Mouse (Mus musculus): Measurements from ENCODE around the gene Smtn. TPM values are rescaled to one million over a fixed set of nuclear protein-coding genes. Genes with fewer than 3 reads are reported as not detected.

Smtn gene
- polyA plus RNA-seq, 1 experiment from 2014 or later: 18.2 TPM

- H3K27me3 ChIP-seq (replicated peaks): peaks cover 51% of the 10 kb centered on the region
- no peak for ATAC-seq
- H3K9ac ChIP-seq: no peak overlapping the region
- no peak overlapping the region for H3K27ac ChIP-seq
- peaks cover 38% of the 10 kb centered on the region for H3K4me1 ChIP-seq
- WGBS (ENCODE audit: insufficient replicate concordance): 71% methylated on average over 4 of the region's 4 CpGs
- H3K36me3 ChIP-seq: peaks cover 9% of the 10 kb centered on the region; the same call in 1 of the 2 replicates
- H3K9me3 ChIP-seq (replicated peaks): no peaks in the 10 kb centered on the region
- H3K4me3 ChIP-seq: no peak overlapping the region
- peak overlapping the region; percentile 79; the same call in 1 of the 2 replicates for H3K4me2 ChIP-seq
Measured at GRCm38 (mm10) chr11:3515637-3516036, 24.8 kb downstream of the Smtn start.

- WGBS (ENCODE audit: insufficient replicate concordance): 15% methylated on average over 4 of the region's 4 CpGs
- H3K9ac ChIP-seq: peak overlapping the region; percentile 46; the same call in 1 of the 2 replicates
- no peak overlapping the region for H3K27ac ChIP-seq
- H3K4me1 ChIP-seq: peaks cover 40% of the 10 kb centered on the region
- peaks cover 51% of the 10 kb centered on the region for H3K27me3 ChIP-seq (replicated peaks)
- H3K4me2 ChIP-seq: peak overlapping the region; percentile 79
- H3K4me3 ChIP-seq: peak overlapping the region; percentile 56
- no peaks in the 10 kb centered on the region for H3K9me3 ChIP-seq (replicated peaks)
- no peak for ATAC-seq
- H3K36me3 ChIP-seq: peaks cover 5% of the 10 kb centered on the region; the same call in 1 of the 2 replicates
Measured at GRCm38 (mm10) chr11:3515216-3515615, 25.2 kb downstream of the Smtn start.

- WGBS (ENCODE audit: insufficient replicate concordance): under 1% methylated on average over 26 of the region's 26 CpGs
- peak within 1 kb of the TSS; percentile 46 for H3K9ac ChIP-seq
- peaks cover 51% of the 10 kb centered on the region for H3K27me3 ChIP-seq (replicated peaks)
- peak; percentile 74 for ATAC-seq
- H3K27ac ChIP-seq: no peak within 1 kb of the TSS
- H3K9me3 ChIP-seq (replicated peaks): no peaks in the 10 kb centered on the region
- H3K36me3 ChIP-seq: no peaks in the 10 kb centered on the region
- H3K4me1 ChIP-seq: peaks cover 47% of the 10 kb centered on the region
- H3K4me2 ChIP-seq: peak within 1 kb of the TSS; percentile 79
- peak within 1 kb of the TSS; percentile 56 for H3K4me3 ChIP-seq
Measured at GRCm38 (mm10) chr11:3514529-3515054, 25.8 kb downstream of the Smtn start, which contains the start of gene Selenom. Gene Selenom, plus strand, starts transcription at chr11:3514684.

- Histone ChIP-seq H3K27ac (no peak overlapping the region), H3K4me3 (no peak overlapping the region), H3K4me2 (no peak overlapping the region), H3K9ac (no peak overlapping the region), H3K36me3 (no peaks in the 10 kb centered on the region), H3K9me3 (replicated peaks) (no peaks in the 10 kb centered on the region), H3K27me3 (replicated peaks) (peaks cover 38% of the 10 kb centered on the region), H3K4me1 (peaks cover 51% of the 10 kb centered on the region)
- WGBS (ENCODE audit: insufficient replicate concordance): 79% methylated on average over 6 of the region's 6 CpGs
- ATAC-seq: no peak
Measured at GRCm38 (mm10) chr11:3513291-3513690, 27.1 kb downstream of the Smtn start.

GRCm38 (mm10) chr11:3510321-3510720 is 30.1 kb downstream of the Smtn start:
- Histone ChIP-seq H3K27ac (no peak overlapping the region), H3K4me3 (no peak overlapping the region), H3K9me3 (replicated peaks) (no peaks in the 10 kb centered on the region), H3K4me2 (0 out of 2 replicates have a peak overlapping the region, but pooled peaks have one; percentile 7), H3K36me3 (no peaks in the 10 kb centered on the region), H3K4me1 (peaks cover 36% of the 10 kb centered on the region), H3K27me3 (replicated peaks) (peaks cover 22% of the 10 kb centered on the region), H3K9ac (no peak overlapping the region)
- no peak for ATAC-seq
- WGBS (ENCODE audit: insufficient replicate concordance): 13% methylated on average over 2 of the region's 2 CpGs

GRCm38 (mm10) chr11:3509181-3510085 is 31.0 kb downstream of the Smtn start:
- H3K27ac ChIP-seq: no peak overlapping the region
- peaks cover 28% of the 10 kb centered on the region for H3K4me1 ChIP-seq
- H3K4me3 ChIP-seq: no peak overlapping the region
- no peak overlapping the region for H3K4me2 ChIP-seq
- peaks cover 20% of the 10 kb centered on the region; the same call in 1 of the 2 replicates for H3K27me3 ChIP-seq (replicated peaks)
- WGBS (ENCODE audit: insufficient replicate concordance): 52% methylated on average over 8 of the region's 8 CpGs
- ATAC-seq: no peak
- no peaks in the 10 kb centered on the region for H3K36me3 ChIP-seq
- H3K9ac ChIP-seq: no peak overlapping the region
- H3K9me3 ChIP-seq (replicated peaks): no peaks in the 10 kb centered on the region

- Histone ChIP-seq H3K4me2 (peak overlapping the region; percentile 0; the same call in 1 of the 2 replicates), H3K4me1 (peaks cover 24% of the 10 kb centered on the region), H3K27me3 (replicated peaks) (peaks cover 25% of the 10 kb centered on the region; the same call in 1 of the 2 replicates), H3K9ac (no peak overlapping the region), H3K9me3 (replicated peaks) (no peaks in the 10 kb centered on the region), H3K4me3 (no peak overlapping the region), H3K27ac (no peak overlapping the region), H3K36me3 (no peaks in the 10 kb centered on the region)
- WGBS (ENCODE audit: insufficient replicate concordance): 9% methylated on average over 7 of the region's 7 CpGs
- no peak for ATAC-seq
Measured at GRCm38 (mm10) chr11:3508226-3508625, 32.2 kb downstream of the Smtn start.

- H3K36me3 ChIP-seq: no peaks in the 10 kb centered on the region
- no peak overlapping the region for H3K9ac ChIP-seq
- no peak for ATAC-seq
- H3K4me1 ChIP-seq: peaks cover 7% of the 10 kb centered on the region; the same call in 1 of the 2 replicates
- peaks cover 50% of the 10 kb centered on the region for H3K27me3 ChIP-seq (replicated peaks)
- no peak overlapping the region for H3K27ac ChIP-seq
- H3K4me2 ChIP-seq: no peak overlapping the region
- no peak overlapping the region for H3K4me3 ChIP-seq
- WGBS (ENCODE audit: insufficient replicate concordance): 49% methylated on average over 11 of the region's 11 CpGs
- H3K9me3 ChIP-seq (replicated peaks): no peaks in the 10 kb centered on the region
Measured at GRCm38 (mm10) chr11:3503755-3504693, 36.4 kb downstream of the Smtn start.

- no peak for ATAC-seq
- H3K4me3 ChIP-seq: no peak overlapping the region
- WGBS (ENCODE audit: insufficient replicate concordance): 68% methylated on average over 18 of the region's 18 CpGs
- peaks cover 50% of the 10 kb centered on the region for H3K27me3 ChIP-seq (replicated peaks)
- H3K27ac ChIP-seq: no peak overlapping the region
- no peak overlapping the region for H3K4me2 ChIP-seq
- H3K9ac ChIP-seq: no peak overlapping the region
- no peaks in the 10 kb centered on the region for H3K9me3 ChIP-seq (replicated peaks)
- no peaks in the 10 kb centered on the region for H3K4me1 ChIP-seq
- H3K36me3 ChIP-seq: no peaks in the 10 kb centered on the region
Measured at GRCm38 (mm10) chr11:3502459-3503072, 37.8 kb downstream of the Smtn start.

GRCm38 (mm10) chr11:3502057-3502456 is 38.4 kb downstream of the Smtn start:
- H3K4me2 ChIP-seq: no peak overlapping the region
- H3K27me3 ChIP-seq (replicated peaks): peaks cover 48% of the 10 kb centered on the region
- no peaks in the 10 kb centered on the region for H3K9me3 ChIP-seq (replicated peaks)
- no peak overlapping the region for H3K9ac ChIP-seq
- WGBS (ENCODE audit: insufficient replicate concordance): 57% methylated on average over 17 of the region's 17 CpGs
- H3K27ac ChIP-seq: no peak overlapping the region
- no peak for ATAC-seq
- no peaks in the 10 kb centered on the region for H3K4me1 ChIP-seq
- H3K36me3 ChIP-seq: no peaks in the 10 kb centered on the region
- no peak overlapping the region for H3K4me3 ChIP-seq

GRCm38 (mm10) chr11:3497296-3497695 is 43.1 kb downstream of the Smtn start:
- Histone ChIP-seq H3K36me3 (no peaks in the 10 kb centered on the region), H3K9me3 (replicated peaks) (no peaks in the 10 kb centered on the region), H3K4me1 (0 out of 2 replicates have a peak, but pooled peaks cover under 1% of the 10 kb centered on the region), H3K4me3 (no peak overlapping the region), H3K4me2 (no peak overlapping the region), H3K9ac (no peak overlapping the region), H3K27me3 (replicated peaks) (peaks cover 17% of the 10 kb centered on the region; the same call in 1 of the 2 replicates), H3K27ac (no peak overlapping the region)
- WGBS (ENCODE audit: insufficient replicate concordance): 71% methylated on average over 1 of the region's 1 CpGs
- no peak for ATAC-seq
